Mouse (Mus musculus): ENCODE measurements around the gene Tead1.

DNA sequence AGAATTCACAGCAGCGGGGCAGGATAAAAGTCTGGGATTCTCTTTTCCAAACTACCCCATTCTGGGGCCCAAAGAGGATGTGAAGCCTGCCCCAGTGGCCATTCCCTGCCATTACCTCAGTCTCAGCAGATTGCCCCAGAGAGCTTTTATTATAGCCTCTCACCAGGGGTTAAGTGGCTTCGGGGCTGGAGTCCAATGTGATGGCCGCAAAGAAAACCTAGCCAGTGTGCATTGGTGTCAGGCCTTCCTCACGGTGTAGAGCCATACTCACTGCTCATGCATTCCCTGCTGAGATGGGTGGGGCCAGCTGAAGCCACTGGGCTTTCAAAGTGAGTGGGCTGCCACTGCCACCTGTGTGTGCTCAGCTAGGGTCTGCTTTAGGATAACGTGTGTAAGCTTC, 175.4 kb downstream of the Tead1 start:
- TF ChIP-seq CTCF (IDR thresholded peaks at IDR 0.05; ENCODE audit: low read depth, low read length) = no peak
- no peak for TF ChIP-seq GATA1 (IDR thresholded peaks at IDR 0.05; ENCODE audit: borderline replicate concordance, low read length)
